Mouse (Mus musculus): ENCODE results near the gene Fbxo44. TPM values are rescaled to one million over a fixed set of nuclear protein-coding genes. Genes with fewer than 3 reads are reported as not detected.

Gene Fbxo44
- polyA plus RNA-seq, 1 experiment from 2014 or later: 10.9 TPM

DNA sequence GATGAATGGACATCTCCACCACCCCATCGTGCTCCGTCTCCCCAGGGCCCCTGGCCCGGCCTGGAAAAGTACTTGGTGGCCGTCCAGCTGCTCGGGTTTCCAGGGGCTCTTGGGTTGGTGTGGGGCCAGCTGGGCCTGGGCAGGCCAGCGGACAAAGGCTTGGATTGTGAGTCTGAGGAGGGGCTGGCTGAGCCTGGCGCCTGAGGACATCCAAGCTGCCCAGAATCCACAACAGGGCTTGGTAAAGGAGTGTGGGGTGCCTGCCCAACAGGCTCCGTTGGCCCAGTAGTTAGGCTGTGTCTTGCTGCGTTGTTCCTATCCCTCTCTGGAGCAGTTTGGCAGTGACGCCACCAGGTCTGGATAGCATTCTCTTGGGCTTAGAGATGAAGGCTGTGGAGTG, 6.1 kb upstream of the Fbxo44 start:
- DNase-seq (ENCODE audit: low spot score): no peak

GRCm38 (mm10) chr4:148165551-148165950, 5.3 kb upstream of the Fbxo44 start:
- DNase-seq (ENCODE audit: low spot score): no peak

GRCm38 (mm10) chr4:148164461-148164860, 4.2 kb upstream of the Fbxo44 start:
- no peak for DNase-seq (ENCODE audit: low spot score)

DNA sequence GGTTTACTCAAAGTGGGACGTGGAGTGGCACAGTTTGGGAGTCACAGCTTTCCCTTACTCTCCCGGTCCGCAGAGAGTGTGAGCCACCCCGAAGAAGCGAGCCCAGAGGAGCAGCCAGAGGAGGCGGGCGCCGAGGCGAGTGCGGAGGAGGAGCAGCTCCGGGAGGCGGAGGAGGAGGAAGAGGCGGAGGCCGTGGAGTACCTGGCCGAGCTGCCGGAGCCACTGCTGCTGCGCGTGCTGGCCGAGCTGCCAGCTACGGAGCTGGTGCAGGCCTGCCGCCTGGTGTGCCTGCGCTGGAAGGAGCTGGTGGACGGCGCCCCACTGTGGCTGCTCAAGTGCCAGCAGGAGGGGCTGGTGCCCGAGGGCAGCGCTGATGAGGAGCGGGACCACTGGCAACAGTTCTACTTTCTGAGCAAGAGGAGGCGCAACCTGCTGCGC, 3.7 kb upstream of the Fbxo44 start:
- DNase-seq (ENCODE audit: low spot score): peak; percentile 75

GRCm38 (mm10) chr4:148159544-148160435, 492 bp downstream of the Fbxo44 start:
- peak; percentile 91 for DNase-seq (ENCODE audit: low spot score)

DNA sequence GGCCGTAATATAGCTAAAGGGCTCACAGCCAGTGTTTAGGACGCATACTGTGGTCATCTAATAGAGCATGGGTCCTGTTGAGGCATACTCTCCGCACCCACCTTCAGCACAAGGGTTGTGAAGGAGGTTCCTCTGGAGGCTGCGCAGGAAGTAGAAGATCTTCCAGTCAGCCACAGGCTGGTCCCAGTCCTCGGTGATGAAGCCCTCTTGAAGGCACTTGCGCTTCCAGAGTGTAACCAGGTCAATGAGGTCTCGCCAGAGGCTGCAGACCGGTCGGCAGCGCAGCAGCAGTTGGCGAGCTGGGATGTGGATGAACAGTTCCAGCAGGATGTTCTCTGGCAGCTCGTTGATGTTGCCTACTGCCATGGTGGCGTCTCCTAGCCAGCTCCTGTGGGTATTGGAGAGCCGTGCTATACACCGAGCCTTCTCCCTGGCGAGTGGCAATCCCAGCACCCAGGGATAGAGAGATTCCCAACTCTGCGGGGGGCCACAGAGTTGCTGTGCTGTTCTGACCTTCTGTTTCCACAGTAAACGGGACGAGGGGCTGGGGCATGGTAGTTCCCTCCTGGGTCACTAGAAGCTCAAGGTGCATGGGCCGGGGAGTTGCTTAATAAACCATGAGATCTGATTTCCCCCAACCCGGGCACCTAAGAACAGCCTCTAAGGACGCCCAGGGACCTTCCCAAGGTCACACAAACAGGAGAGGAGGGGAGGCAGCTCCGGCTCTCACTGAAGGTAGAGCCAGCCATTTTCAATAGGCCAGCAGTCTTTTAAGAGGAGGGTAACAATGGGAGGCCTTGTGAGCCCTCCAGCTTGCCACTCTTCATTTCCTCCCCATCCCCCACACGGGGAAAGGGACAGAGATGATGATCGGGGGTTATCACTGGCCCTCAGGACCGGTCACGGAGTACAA, 1.6 kb downstream of the Fbxo44 start:
- DNase-seq (ENCODE audit: low spot score): no peak

DNA sequence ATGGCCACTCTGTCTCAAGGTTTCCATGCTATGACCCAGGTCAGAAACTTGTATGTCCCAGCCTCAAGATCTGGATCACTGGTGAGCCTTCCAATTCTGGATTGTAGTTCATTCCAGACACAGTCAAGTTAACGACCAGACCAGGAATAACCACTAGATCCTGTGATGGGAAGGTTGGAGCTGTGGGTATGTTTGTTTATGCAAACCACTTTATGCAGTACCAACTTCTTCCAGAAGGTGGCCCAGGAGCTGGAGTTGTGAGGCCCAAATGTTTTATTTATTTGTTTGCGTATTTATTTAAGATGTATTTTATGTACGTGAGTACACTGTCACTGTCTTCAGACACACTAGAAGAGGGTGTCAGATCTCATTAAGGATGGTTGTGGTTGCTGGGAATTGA, 5.3 kb downstream of the Fbxo44 start:
- peak; percentile 54 for DNase-seq (ENCODE audit: low spot score)

DNA sequence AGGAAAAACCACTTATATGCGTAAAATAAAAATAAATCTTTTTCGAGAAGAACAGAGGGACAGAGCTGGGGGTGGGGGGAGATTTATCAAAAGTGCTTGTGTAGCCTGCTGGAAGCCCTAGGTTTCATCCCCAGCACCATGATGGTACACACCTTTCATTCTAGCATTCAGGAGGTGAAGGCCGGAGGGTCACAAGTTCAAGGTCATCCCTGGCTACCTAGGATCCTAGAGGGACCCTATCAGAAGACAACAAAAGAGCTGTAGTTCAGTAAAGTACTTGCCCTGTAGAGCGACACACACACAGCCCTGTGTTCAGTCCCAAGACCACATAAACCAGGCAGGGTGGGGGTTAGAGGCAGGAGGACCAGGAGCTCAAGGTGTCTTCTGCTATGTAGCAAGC, 6.3 kb downstream of the Fbxo44 start:
- no peak for DNase-seq (ENCODE audit: low spot score)

GRCm38 (mm10) chr4:148152547-148152946, 7.7 kb downstream of the Fbxo44 start:
- DNase-seq (ENCODE audit: low spot score): no peak

GRCm38 (mm10) chr4:148151267-148152168, 8.8 kb downstream of the Fbxo44 start, which contains the start of gene Fbxo6:
Fbxo6 (minus strand) TSS chr4:148152140.
- DNase-seq (ENCODE audit: low spot score): peak; percentile 91

DNA sequence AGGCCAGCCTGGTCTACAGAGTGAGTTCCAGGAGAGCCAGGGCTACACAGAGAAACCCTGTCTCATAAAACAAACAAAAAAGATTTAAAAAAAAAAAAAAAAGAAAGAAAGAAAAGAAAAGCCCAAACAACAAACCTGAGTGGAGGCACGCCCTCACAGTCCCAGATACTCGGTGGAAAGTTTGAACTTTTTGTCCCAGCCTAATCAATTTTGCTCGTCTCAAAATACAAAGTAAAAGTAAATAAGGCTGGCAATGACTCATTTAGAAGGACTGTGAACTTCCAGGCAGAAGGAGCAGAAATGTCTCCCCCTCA, 9.4 kb downstream of the Fbxo44 start:
- no peak for DNase-seq (ENCODE audit: low spot score)

- no peak for DNase-seq (ENCODE audit: low spot score)
Measured at GRCm38 (mm10) chr4:148150242-148150641, 10.0 kb downstream of the Fbxo44 start.

GRCm38 (mm10) chr4:148149540-148149939, 10.7 kb downstream of the Fbxo44 start:
- no peak for DNase-seq (ENCODE audit: low spot score)

GRCm38 (mm10) chr4:148147714-148148113, 12.6 kb downstream of the Fbxo44 start:
- DNase-seq (ENCODE audit: low spot score): no peak

DNA sequence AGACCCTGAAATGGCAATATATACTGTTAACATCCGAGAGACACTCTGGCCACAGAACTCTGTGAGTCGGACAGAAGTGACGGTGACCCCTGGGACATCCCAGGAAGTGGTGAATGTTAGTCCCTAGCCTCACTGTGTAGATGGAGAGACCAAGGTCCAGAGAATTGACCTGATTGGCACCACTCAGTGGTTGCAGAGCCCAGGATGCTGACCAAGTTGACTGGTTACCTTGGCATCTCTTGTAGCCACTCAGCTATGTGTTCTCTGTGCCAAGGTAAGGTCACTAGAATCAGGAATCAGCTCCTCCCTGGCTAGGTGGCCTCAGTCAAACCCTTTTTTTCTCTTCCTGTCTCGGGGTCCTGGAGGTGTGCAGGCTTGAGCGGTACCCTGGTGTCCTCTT, 16.6 kb downstream of the Fbxo44 start:
- no peak for DNase-seq (ENCODE audit: low spot score)

DNA sequence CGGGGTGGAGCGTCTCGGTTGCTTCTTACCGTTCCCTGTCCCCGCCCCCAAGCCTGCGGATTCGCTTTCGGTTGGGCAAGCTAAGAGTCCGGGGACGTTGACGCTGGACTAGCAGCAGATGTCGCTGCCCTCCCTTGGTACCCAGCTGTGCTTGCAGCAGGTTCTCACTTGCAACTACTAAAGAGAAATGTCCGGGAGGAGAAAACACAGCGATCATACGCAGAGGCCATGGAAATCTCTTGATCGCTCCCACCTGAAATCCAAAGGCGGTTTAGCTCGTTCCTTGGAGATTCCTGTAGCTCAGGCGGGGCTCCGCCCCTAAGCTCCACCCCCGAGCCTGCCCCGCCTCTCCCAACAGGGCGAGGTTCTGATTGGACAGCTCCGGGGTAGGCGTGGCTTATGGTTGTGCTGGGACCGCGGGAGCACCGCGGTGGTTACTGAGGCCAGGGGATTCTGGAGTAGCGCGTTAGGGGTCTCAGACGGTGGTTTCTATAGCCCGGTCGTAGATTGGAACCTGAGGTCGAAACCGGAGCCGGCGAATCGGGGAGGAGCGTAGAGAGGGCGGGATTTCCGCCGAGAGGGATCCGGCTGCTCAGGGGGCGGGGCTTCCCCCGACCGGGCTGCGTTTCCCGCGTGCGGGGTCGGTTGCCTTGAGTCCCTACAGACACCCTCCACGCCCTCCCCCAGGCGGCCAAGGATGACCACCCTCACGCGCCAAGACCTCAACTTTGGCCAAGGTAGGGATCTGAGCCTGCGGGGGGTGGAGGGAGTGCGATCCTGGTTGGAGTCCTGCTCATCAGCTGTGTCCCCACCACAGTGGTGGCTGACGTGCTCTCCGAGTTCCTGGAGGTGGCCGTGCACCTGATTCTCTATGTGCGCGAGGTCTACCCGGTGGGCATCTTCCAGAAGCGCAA, 19.9 kb downstream of the Fbxo44 start:
- peak; percentile 92 for DNase-seq (ENCODE audit: low spot score)

- no peak for DNase-seq (ENCODE audit: low spot score)
Measured at GRCm38 (mm10) chr4:148139767-148140097, 20.6 kb downstream of the Fbxo44 start.

DNA sequence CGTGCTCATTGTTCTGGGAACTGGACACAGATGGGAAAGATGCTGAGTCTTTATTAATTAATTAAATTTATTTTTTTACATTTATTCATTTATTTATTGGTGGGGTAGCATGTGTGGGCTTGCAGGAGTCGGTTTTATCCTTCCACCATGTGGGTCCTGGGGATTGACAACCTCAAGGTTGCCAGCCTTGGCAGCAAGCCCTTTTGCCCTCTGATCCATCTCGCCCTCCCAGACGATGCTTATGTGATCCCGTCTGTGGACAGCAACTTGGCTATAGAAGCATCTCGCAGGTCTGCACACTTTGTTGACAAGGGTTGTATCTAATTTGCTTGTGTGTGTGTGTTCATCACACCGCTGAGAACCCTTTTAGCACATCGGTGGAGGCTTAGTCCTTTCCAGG, 22.8 kb downstream of the Fbxo44 start:
- no peak for DNase-seq (ENCODE audit: low spot score)

GRCm38 (mm10) chr4:148134988-148135387, 25.3 kb downstream of the Fbxo44 start:
- DNase-seq (ENCODE audit: low spot score): no peak

DNA sequence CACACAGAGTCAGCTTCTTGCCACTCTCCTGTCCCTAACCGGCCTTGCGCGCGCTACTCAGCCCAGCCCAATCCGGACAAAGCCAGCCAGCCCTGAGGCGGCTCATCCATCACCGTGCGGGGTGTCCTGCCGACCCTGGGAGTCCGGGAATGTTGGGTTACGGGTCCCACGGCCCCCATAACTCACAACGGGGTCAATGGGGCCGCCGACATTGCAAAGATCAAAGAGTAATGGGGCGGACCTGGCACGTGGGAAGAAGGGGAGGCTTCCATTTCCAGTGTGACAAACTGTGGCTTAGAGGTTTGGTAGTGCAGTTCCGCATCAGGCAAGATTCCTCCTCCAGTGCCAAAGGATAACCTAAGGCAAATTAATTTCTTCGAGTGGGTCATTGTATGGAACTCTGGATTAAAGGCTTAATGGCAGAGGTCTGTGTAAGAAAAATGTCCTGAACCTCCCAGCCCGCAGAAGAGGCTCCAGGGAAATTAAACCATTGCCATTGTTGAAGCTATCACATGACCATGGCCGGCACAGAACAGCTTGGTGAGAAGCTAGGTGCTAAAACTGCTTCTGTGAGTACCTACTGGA, 28.7 kb downstream of the Fbxo44 start:
- DNase-seq (ENCODE audit: low spot score): no peak
